Mouse (Mus musculus) mouse embryonic stem cell (cell line): ENCODE measurements around the gene Dse.
"Not testable (repeated sequence)": the region's sequence is repeated elsewhere in the genome, so short reads cannot be mapped to it uniquely, and the experiment has no call there.

ENCODE experiments used
- in situ Hi-C, 2 experiments: fragments of 300-500 bp; cut with MboI; formaldehyde crosslinking; loops; 1 replicate in 1 of 2; 3 replicates in 1 of 2; pipeline ENCODE4 v1.14.3; 2019 to 2020; ENCODE audit warnings: low sequenced_read_pairs in 2 of 2, low pct_unique_long_range_greater_than_20kb in 1 of 2, mixed read lengths in 1 of 2; ENCODE audit not compliant: unreplicated experiment in 1 of 2

Gene Dse

DNA sequence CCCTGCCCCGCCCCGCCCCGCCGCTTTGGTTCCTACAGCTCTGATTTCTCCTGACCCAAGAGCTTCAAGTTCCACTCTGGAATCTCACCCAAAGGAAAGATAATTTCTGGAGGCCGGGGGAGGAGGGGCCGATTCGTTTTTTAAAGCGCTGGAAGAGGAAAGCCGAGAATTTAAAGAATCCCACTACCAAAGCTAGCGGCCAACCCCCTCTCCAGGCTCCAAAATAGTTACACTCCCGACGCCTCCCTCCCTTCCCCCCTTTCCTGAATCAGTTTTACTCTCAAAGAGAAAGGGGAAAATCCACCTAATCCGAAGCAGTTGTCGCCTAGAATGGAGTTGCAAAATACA is at the start of gene Dse:
Gene Dse (minus strand): TSS at position 213 of the 348 bp plus-strand sequence.
- in situ Hi-C loops = no loop called here

DNA sequence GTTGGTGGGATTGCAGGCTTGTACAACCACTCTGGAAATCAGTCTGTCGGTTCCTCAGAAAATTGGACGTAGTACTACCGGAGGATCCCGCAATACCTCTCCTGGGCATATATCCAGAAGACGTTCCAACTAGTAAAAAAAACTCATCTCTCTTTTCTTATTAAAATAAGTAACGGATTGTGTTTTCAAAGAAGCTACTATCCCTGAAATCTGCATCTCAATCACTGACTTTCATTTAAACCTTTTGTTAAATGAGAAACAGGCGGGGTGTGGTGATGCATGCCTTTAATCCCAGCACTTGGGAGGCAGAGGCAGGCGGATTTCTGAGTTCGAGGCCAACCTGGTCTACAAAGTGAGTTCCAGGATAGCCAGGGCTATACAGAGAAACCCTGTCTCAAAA is 45.3 kb upstream of the Dse start:
- in situ Hi-C loops = not testable (repeated sequence)

DNA sequence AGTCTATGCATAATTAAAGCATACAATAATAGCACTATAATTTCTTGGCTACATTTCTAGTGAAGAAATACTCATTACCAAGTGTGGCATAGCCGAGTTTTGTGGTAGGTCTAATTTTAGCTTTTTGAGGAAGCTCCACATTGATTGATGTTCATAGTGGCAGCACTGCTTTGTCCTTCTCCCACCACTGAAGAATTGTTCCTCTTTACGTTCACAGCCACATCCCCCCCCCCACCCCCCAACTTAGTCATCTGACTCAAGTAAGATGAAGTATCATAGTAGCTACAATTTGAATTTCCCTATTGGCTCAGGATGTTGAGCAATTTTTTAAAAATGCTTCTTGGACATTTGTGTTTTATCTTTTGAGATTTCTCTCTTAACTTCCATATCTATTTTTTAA is 42.1 kb upstream of the Dse start:
- in situ Hi-C loops = no loop called here

DNA sequence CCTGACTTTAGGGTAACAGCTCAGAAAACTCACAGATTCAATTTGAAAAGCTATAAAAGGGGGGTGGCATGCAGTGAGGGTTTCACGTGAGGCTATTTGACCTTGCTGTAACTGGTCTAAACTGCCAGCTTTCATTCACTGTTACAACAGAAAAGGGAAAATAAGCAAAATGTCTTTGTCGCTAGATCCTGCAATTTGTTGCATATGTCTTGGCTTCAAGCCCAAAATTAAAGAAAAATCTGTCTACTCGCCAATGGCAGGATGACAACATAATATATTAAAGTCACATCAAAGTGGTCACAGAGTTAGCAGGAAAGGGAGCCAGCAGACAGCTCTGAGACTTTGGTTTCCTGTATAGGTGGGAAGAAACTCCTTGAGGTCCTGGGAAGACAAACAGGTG is 40.2 kb upstream of the Dse start:
- in situ Hi-C loops = no loop called here

DNA sequence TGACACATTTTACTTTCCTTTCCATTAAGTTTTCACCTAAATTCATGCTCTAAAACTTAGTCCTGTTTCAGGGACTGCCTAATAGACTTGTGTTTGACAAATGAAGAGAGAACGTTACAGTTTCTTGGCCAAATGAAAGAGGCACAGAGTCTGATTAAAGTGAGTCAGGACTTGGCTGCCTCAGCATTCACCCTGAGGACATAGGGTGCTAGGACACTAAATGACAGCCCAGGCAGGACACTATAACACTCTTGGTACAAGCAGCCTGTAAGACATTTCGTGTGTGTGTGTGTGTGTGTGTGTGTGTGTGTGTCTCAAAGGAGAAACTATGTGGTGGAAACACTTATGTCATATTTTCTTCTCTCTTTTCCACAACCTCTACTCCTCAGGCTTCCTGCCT is 38.6 kb upstream of the Dse start:
- in situ Hi-C loops = no loop called here

DNA sequence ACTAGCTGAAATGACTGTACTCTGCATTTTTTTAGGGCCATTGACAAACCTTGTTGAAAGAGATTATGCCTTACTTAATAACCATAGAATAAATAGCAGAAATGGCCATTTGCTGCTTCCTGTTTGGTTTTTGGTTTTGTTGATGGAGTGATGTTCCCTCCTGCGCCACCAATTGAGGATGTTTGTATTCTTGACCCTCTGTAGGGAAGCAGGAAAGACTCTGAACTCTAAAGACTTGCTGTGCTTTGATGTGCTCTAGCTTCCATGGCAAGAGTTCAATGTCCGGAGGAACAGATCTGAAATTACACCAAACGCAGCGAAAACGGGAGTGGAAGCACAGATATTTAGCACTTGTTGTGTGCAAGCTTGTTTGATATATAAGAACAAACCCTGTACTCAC is 37.2 kb upstream of the Dse start:
- in situ Hi-C loops = no loop called here

DNA sequence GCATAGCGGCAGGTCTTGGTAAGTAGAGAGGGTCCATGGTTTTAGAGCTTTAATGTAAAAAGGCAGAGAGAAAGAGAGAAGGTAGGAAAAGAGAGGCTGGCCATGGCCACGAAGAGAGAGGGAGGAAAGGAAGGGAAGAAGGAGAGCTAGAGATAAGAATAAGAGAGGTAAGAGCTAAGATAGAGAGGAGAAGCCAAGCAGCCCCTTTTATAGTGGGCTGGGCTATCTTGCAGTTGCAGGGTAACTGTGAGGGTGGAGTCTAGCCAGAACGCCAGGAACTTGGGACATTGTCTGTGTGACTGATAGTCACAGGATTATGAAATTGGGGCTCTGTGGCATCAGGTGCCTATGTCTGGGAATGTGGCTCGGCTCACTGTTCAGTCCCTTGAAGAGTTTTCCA is 31.0 kb upstream of the Dse start:
- in situ Hi-C loops = no loop called here

DNA sequence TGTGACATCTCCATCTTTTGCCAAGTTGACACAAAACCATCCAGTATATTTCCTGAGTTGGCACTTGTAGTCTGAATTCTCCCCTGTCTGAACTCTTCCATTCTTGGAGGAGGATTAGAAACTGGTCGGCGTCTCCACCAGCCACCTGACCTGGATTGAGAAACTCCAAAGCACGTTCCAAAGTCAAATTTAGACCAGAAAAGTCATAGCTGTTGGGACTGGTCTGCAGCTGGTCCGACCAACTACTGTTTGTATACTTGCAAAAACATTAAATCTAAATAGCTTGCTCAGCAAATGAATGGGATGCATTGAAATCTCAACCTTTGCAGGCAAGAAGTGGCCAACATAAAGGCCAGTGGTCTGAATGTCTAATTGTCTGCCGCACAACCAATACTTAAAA is 29.1 kb upstream of the Dse start:
- in situ Hi-C loops = no loop called here

DNA sequence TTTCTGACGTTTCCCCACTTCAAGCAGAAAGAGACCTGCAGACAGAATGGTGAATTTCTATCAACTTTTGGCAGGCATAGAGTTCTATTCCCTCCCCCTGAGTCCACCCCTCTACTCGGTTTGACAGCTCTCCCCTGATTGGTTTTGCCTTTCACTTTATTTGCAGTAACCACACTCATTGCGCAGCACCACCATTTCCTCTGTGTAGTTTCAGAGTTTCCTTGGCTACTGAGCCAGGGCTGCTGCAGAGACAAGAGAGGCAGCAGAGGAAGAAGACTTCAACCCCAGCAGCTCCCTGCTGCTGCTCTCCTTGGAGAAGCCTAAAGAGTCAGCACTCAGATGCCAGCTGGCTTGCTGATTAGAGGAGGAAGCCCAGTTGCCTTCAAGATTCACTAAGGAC is 27.9 kb upstream of the Dse start:
- in situ Hi-C loops = no loop called here

DNA sequence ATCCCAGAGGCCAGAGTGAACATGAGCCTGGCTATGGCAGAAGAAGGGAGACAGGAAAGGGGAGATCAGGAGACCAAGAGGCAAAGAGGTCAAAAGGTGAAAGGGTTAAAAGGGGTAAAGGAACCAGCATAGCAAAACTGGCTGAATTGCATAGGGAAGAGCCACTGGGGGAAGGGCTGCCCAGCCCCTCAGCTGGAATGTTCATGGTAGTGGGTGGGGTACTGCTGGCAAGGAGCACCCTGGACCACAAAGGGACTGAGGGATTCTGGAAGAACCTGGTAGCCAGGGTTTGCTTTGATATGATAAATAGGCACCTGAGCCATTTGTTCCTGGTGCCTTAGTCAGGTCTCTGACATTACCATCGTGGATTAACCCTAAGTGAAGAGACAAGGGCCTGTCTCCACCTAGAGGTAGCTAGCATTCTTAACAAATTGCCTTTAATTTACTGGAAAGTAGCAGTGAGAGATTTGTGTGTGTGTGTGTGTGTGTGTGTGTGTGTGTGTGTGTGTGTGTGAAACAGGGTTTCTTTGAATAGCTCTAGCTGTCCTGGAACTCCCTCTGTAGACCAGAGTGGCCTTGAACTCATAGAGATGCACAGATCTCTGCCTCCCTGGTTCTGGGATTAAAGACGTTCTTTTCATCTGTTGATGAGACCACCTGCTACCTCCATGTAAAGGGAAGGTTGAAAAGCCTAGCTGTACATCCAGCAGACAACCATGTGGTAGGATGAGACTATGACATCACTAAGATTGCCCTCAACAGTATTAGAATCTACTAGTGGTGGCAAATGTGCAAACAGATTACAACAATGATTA is 26.6 kb upstream of the Dse start:
- in situ Hi-C loops = no loop called here

DNA sequence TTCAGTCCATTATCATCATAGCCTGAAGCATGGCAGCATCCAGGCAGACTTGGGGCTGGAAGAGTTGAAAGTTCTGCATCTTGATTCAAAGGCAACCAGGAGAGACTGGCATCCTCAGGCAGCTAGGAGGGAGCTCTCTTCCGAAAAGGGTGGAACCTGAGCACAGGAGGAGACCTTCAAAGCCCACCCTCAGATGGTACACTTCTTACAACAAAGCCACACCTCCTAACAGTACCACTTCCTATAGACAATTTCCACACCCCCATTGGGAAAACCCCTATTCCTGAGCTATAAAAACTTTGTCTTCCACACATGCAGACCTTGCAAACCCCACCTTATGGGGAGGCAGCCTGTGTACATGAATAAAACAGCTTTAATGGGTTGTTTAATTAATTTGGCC is 25.9 kb upstream of the Dse start:
- in situ Hi-C loops = no loop called here

DNA sequence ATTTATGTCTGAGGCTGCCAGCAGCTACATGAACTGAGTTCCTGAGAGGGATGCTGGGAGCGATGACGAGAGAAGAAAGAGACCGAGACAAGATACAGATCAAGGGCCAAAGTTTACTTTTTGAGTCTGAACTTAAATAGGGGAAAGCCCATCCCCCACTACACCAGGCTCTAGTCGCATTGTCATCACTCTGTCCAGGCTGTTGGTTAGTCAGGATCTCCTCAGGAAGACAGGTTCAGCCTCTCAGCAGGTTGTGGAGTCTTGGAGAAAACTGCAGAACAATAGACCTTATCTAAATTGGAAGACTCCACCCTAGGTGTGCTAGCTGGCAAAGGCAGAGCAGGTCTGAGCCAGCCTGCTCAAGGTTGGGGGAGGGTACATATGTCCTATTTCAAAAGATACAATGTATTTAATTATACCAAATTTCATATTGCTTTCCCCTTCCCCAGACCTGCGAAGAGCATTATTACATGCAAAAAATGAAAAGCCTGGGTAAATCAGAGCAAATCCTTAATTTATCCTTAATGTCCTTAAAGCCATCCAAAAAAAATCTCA is 22.7 kb upstream of the Dse start:
- in situ Hi-C loops = no loop called here

DNA sequence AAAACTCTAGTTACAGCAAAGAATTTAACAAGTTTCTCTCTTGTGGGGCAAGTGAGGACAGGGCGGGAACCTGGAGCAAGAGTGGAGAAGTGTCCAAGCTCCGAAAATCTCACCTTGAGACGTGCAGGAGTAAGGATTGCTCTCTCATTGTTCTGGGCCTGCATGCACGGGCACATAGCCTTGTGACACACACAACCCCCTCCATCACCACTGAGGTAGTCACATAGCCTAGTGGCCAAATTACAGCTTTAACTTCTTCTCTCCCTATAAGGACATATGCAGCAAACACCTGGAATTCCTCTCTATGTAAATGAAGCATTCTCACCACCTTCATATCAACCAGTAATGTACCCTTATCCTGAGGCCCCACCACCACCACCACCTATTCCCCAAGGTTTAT is 22.0 kb upstream of the Dse start:
- in situ Hi-C loops = no loop called here

DNA sequence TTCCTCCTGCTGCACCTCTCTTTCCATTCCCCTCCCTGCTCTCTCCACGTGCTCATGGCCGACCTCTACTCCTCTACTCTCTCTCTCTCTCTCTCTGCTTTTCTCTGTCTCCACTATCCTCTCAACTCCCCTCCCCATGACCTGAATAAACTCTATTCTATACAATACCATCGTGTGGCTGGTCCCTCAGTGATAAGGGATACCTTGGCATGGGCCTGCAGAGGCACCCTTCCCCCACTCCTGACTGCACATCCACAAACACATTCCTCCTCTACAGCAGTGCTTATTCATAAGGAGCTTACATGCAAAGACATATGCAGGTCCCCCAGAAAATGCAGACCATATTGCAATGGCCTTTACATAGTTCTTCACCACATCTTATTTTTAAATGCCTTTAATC is 16.1 kb upstream of the Dse start:
- in situ Hi-C loops = no loop called here

DNA sequence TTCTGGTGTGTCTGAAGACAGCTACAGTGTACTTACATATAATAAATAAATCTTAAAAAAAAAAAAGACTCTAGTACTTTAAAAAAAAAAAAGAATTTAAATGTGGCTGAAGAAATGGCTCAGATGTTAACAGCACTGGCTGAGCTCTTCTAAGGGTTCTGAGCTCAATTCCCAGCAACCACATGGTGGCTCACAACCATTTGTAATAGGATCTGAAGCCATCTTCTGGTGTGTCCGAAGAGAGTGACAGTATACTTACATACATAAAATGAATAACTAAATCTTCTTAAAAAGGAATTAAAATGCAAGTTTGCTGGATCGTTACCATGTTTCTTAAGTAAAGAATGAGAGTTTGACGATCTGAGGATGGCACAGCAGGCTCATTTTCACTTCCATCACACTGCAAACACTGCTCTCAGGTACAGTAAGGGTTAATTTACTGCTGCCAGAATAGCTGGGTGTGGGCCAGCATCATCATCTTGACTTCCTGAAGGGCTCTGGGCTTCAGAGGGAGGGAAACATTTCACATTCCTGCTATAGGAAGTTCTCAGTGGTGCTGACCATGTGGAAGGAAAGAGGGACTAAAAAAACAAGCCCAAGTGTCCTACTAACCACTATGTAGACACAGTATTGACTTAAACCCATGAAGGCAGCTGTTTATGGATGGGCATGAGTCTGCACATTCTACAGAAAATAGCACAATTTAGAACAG is 14.6 kb upstream of the Dse start:
- in situ Hi-C loops = no loop called here

DNA sequence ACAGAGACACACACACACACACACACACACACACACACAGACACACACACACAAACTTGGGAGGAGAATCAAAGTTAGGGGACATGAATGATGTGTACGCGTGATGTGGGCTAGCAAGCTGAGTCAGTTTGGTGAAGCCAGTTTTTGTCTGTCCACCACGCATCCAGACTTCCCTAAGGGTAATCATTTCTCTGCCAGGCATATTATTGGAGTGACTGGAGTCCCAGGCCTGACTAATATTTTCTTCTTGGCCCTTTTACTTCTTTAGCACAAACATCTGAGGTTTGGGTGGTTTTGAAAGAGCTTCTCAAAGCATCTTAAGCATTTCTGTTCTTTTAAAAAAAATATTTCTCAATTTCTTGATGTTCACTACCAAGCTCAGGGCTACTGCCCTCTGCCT is 10.7 kb upstream of the Dse start:
- in situ Hi-C loops = no loop called here

DNA sequence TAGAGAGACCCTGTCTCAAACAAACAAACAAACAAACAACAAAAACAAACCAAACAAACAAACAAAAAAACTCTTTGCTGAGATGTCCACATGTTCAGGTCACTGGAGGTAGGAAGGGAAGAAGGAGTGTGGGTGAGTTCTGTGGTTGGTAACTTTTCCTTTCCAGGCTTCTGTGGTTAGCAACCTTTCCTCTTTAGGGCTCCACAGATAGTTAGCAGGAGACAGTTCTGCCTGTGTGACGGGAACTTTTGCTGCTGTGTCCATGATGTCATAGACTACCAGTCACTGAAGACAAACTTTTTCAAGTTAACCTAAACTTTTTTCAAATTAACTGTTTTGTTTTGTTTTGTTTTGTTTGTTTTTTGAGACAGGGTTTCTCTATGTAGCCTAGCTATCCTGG is 8.2 kb upstream of the Dse start:
- in situ Hi-C loops = no loop called here

DNA sequence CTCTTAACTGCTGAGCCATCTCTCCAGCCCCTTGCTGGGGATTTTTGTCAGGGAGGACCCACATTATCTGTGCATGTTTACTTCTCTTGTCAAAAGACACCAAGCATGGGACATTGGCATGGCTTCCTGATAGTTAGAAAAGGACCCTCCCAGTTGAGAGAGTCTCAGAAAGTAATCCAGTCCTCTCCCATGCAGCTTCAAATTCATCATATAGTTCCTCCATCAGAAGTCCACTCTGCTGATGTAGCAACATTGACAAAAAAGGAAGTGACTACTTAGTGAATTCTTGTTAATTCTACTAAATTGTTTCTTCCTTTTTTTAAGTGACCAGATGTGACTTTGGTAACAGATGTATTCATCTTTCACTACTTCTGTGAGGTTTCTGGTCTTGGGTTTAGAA is 2.4 kb upstream of the Dse start:
- in situ Hi-C loops = no loop called here

DNA sequence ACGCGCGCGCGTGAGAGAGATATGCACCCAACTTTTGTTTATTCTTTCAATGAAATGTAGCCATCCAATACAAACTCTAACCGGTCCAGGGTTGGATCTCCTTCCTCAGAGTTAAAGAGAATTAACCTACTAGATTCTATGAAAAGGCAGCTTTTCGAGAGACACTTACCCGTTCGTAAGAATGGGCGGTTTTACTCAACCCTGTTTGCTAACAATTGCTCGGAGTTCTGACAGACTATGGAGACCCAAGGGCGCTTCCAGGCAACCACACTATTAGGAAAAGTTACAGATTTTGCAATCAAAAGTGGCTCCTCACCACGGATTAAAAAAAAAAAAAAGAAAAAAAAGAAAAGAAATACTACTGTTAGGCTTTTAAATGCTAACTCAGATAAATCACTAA is 516 bp upstream of the Dse start:
- in situ Hi-C loops = no loop called here
